Mouse (Mus musculus): ENCODE results near the gene Gps1.
"Not testable (repeated sequence)": the region's sequence is repeated elsewhere in the genome, so short reads cannot be mapped to it uniquely, and the experiment has no call there.

Gene Gps1

GRCm38 (mm10) chr11:120784064-120784791, at the start of gene Gps1, which contains the start of gene Rfng:
TSS of gene Gps1 (plus strand) at chr11:120784272.
TSS of gene Rfng (minus strand) at chr11:120784207.
- DNase-seq (ENCODE audit: low spot score in 2 of 2): peak in 1 of 2 experiments; percentile 80

GRCm38 (mm10) chr11:120736424-120736823, 47.6 kb upstream of the Gps1 start:
- DNase-seq (ENCODE audit: low spot score in 2 of 2): no peak

GRCm38 (mm10) chr11:120740981-120741380, 43.1 kb upstream of the Gps1 start:
- DNase-seq (ENCODE audit: low spot score in 2 of 2): no peak

- DNase-seq (ENCODE audit: low spot score in 2 of 2): no peak
Observed at GRCm38 (mm10) chr11:120744121-120744701, 39.9 kb upstream of the Gps1 start.

GRCm38 (mm10) chr11:120747974-120748373, 36.1 kb upstream of the Gps1 start:
- no peak for DNase-seq (ENCODE audit: low spot score in 2 of 2)

GRCm38 (mm10) chr11:120749430-120749829, 34.6 kb upstream of the Gps1 start:
- DNase-seq (ENCODE audit: low spot score in 2 of 2): no peak

- no peak for DNase-seq (ENCODE audit: low spot score in 2 of 2)
Observed at GRCm38 (mm10) chr11:120751606-120752005, 32.5 kb upstream of the Gps1 start.

GRCm38 (mm10) chr11:120760236-120760635, 23.8 kb upstream of the Gps1 start:
- DNase-seq (ENCODE audit: low spot score in 2 of 2): no peak

- no peak for DNase-seq (ENCODE audit: low spot score in 2 of 2)
Observed at GRCm38 (mm10) chr11:120761811-120762671, 22.0 kb upstream of the Gps1 start.

- DNase-seq (ENCODE audit: low spot score in 2 of 2): not testable (repeated sequence)
Observed at GRCm38 (mm10) chr11:120762672-120763041, 21.4 kb upstream of the Gps1 start, which contains the start of gene Hmga1b. TSS of gene Hmga1b (plus strand) at chr11:120762794.

GRCm38 (mm10) chr11:120763121-120763999, 20.7 kb upstream of the Gps1 start:
- not testable (repeated sequence) for DNase-seq (ENCODE audit: low spot score in 2 of 2)

GRCm38 (mm10) chr11:120767023-120767422, 17.0 kb upstream of the Gps1 start:
- DNase-seq (ENCODE audit: low spot score in 2 of 2): not testable (repeated sequence)

- DNase-seq (ENCODE audit: low spot score in 2 of 2): no peak
Observed at GRCm38 (mm10) chr11:120768206-120768605, 15.9 kb upstream of the Gps1 start.

GRCm38 (mm10) chr11:120772749-120773148, 11.3 kb upstream of the Gps1 start:
- no peak for DNase-seq (ENCODE audit: low spot score in 2 of 2)

- DNase-seq (ENCODE audit: low spot score in 2 of 2): no peak
Observed at GRCm38 (mm10) chr11:120773463-120774190, 10.4 kb upstream of the Gps1 start.

- peak in 1 of 2 experiments; percentile 97 for DNase-seq (ENCODE audit: low spot score in 2 of 2)
Observed at GRCm38 (mm10) chr11:120775774-120776469, 8.2 kb upstream of the Gps1 start.

GRCm38 (mm10) chr11:120777123-120777522, 6.9 kb upstream of the Gps1 start:
- no peak for DNase-seq (ENCODE audit: low spot score in 2 of 2)

GRCm38 (mm10) chr11:120779876-120780275, 4.2 kb upstream of the Gps1 start:
- no peak for DNase-seq (ENCODE audit: low spot score in 2 of 2)

GRCm38 (mm10) chr11:120781361-120781760, 2.7 kb upstream of the Gps1 start:
- DNase-seq (ENCODE audit: low spot score in 2 of 2): not testable (repeated sequence)

Data from left cerebral cortex, adult 9 months (tissue).